Mouse (Mus musculus) kidney, postnatal 36 days (tissue): ENCODE data around the gene Gm21616.
"Not testable (repeated sequence)": the region's sequence is repeated elsewhere in the genome, so short reads cannot be mapped to it uniquely, and the experiment has no call there.

Experiments
- DNase-seq, 2 experiments: peaks; one replicate each; pipeline ENCODE4 v3.0.0; 2021 to 2022; ENCODE audit warnings: mixed read lengths in 2 of 2

Gene Gm21616

GRCm38 (mm10) chrX:125435242-125435641 is at the start of gene Gm21616:
Gene Gm21616 (plus strand): TSS chrX:125435542.
- DNase-seq: not testable (repeated sequence)
